ENCODE assay signal across 16 mouse cellular contexts in genomic region chr2:135279026-135279425, GRCm38 (mm10).
DNase-seq lines count a peak whose midpoint lies in the region; ATAC-seq lines count a peak whose summit lies in the region.
"Had no signal": no experiment of that assay in that cellular context is flagged by ENCODE, and none has a peak within 500 bp of the region (broad histone marks: within the 10 kb centered on the region; RNA-seq: fewer than 3 reads in every experiment).

No protein-coding gene starts in this region.

- H3K27ac ChIP-seq in forebrain, embryonic 13.5 days = peak overlapping the region; percentile 68
- no peak overlapping the region for H3K27ac ChIP-seq in forebrain, embryonic 10.5 days
- no peak overlapping the region for H3K27ac ChIP-seq in heart, embryonic 14.5 days (replicated peaks in 1 of 2; ENCODE audit: control insufficient read depth in 1 of 2, insufficient read depth in 1 of 2, low read depth in 2 of 2, low read length in 2 of 2)
- peak overlapping the region; percentile 47 for H3K27ac ChIP-seq in lung, embryonic 15.5 days
- H3K27ac ChIP-seq: embryonic facial prominence, embryonic 10.5 days; heart, adult 2 months; stomach, postnatal 0 days had no signal

- no peaks in the 10 kb centered on the region for H3K9me3 ChIP-seq in forebrain, embryonic 13.5 days (replicated peaks)
- H3K9me3 ChIP-seq in forebrain, embryonic 10.5 days = no peaks in the 10 kb centered on the region
- H3K9me3 ChIP-seq in heart, embryonic 14.5 days (ENCODE audit: control insufficient read depth, low read length) = no peaks in the 10 kb centered on the region
- H3K9me3 ChIP-seq in lung, embryonic 15.5 days = no peaks in the 10 kb centered on the region
- H3K9me3 ChIP-seq: embryonic facial prominence, embryonic 10.5 days had no signal

- no peak for DNase-seq in forebrain, embryonic 10.5 days (ENCODE audit: extremely low spot score, low spot score)
- no peak for DNase-seq in heart, postnatal 4 days
- DNase-seq in lung, postnatal 14 days = no peak
- peak; percentile 31 for DNase-seq in brain, adult 2 months (ENCODE audit: low read depth, low spot score)
- no peak for DNase-seq in gastrocnemius, adult 18-20 months (ENCODE audit: low spot score)
- DNase-seq: adrenal gland, postnatal 25 days; gastrocnemius, postnatal 14 days; heart, adult 2 months; kidney, adult 11 months; liver had no signal

- 75% methylated on average over 6 of the region's 6 CpGs for WGBS in forebrain, embryonic 13.5 days
- 88% methylated on average over 6 of the region's 6 CpGs for WGBS in forebrain, embryonic 10.5 days
- WGBS in heart, embryonic 14.5 days = 14% methylated on average over 6 of the region's 6 CpGs
- WGBS in lung, embryonic 15.5 days = 26% methylated on average over 6 of the region's 6 CpGs

- H3K4me1 ChIP-seq in forebrain, embryonic 13.5 days = 0 out of 2 replicates have a peak, but pooled peaks cover 6% of the 10 kb centered on the region
- no peaks in the 10 kb centered on the region for H3K4me1 ChIP-seq in forebrain, embryonic 10.5 days
- H3K4me1 ChIP-seq in heart, embryonic 14.5 days (ENCODE audit: control insufficient read depth in 2 of 2, insufficient read depth in 2 of 2, low read length in 2 of 2) = peaks cover 4 to 13% of the 10 kb centered on the region in 2 experiments; a peak in 3 of 4 replicates
- peaks cover 12% of the 10 kb centered on the region for H3K4me1 ChIP-seq in lung, embryonic 15.5 days
- H3K4me1 ChIP-seq: embryonic facial prominence, embryonic 10.5 days had no signal

- H3K4me2 ChIP-seq in forebrain, embryonic 13.5 days = no peak overlapping the region
- H3K4me2 ChIP-seq in heart, embryonic 14.5 days (ENCODE audit: low read length) = peak overlapping the region; percentile 7; the same call in 1 of the 2 replicates
- no peak overlapping the region for H3K4me2 ChIP-seq in lung, embryonic 15.5 days

- H3K4me3 ChIP-seq in forebrain, embryonic 13.5 days = no peak overlapping the region
- no peak overlapping the region for H3K4me3 ChIP-seq in forebrain, embryonic 10.5 days
- H3K4me3 ChIP-seq in heart, embryonic 14.5 days (ENCODE audit: control insufficient read depth in 1 of 2, insufficient read depth in 1 of 2, low read depth in 1 of 2, low read length in 2 of 2) = no peak overlapping the region
- H3K4me3 ChIP-seq in lung, embryonic 15.5 days = no peak overlapping the region
- H3K4me3 ChIP-seq: embryonic facial prominence, embryonic 10.5 days; heart, adult 2 months had no signal

- ATAC-seq in forebrain, embryonic 13.5 days = peak; percentile 43
- no peak for ATAC-seq in heart, embryonic 14.5 days (ENCODE audit: insufficient number of reproducible peaks, insufficient read depth, low FRiP score, low read depth)
- peak; percentile 88 for ATAC-seq in lung, embryonic 15.5 days (ENCODE audit: borderline replicate concordance, extremely low read depth, low FRiP score, low TSS enrichment)

- H3K27me3 ChIP-seq in forebrain, embryonic 13.5 days = no peaks in the 10 kb centered on the region
- no peaks in the 10 kb centered on the region for H3K27me3 ChIP-seq in forebrain, embryonic 10.5 days (ENCODE audit: poor library complexity, severe bottlenecking)
- H3K27me3 ChIP-seq in heart, embryonic 14.5 days (ENCODE audit: control insufficient read depth, insufficient read depth, low read length) = no peaks in the 10 kb centered on the region
- H3K27me3 ChIP-seq in lung, embryonic 15.5 days = no peaks in the 10 kb centered on the region

- no peaks in the 10 kb centered on the region for H3K36me3 ChIP-seq in forebrain, embryonic 13.5 days (ENCODE audit: poor library complexity, severe bottlenecking)
- no peaks in the 10 kb centered on the region for H3K36me3 ChIP-seq in forebrain, embryonic 10.5 days (replicated peaks)
- no peaks in the 10 kb centered on the region for H3K36me3 ChIP-seq in heart, embryonic 14.5 days (ENCODE audit: control insufficient read depth, insufficient read depth, low read length)
- no peaks in the 10 kb centered on the region for H3K36me3 ChIP-seq in lung, embryonic 15.5 days
- H3K36me3 ChIP-seq: embryonic facial prominence, embryonic 10.5 days; G1E had no signal

- H3K9ac ChIP-seq in forebrain, embryonic 13.5 days = no peak overlapping the region
- H3K9ac ChIP-seq in heart, embryonic 14.5 days (ENCODE audit: low read length) = no peak overlapping the region
- H3K9ac ChIP-seq in lung, embryonic 15.5 days = no peak overlapping the region

Comparison
In these comparisons a context has a peak if more than half of its experiments do, and no peak if none do; other contexts are left out.
1. H3K27ac ChIP-seq: peak in forebrain, embryonic 13.5 days (single experiment) and lung, embryonic 15.5 days (single experiment); none in forebrain, embryonic 10.5 days (single experiment) and heart, embryonic 14.5 days (0 of 2).